Mouse (Mus musculus) hindbrain, embryonic 12.5 days (tissue): ENCODE data around the gene Gm16440. TPM values are rescaled to one million over a fixed set of nuclear protein-coding genes. Genes with fewer than 3 reads are reported as not detected.
"Not testable (repeated sequence)": the region's sequence is repeated elsewhere in the genome, so short reads cannot be mapped to it uniquely, and the experiment has no call there.

ENCODE experiments used
- ATAC-seq: fragments of 200-750 bp; cut with Nextera tagmentation; 2 replicates; pipeline ENCODE4 v1.8.0; 2017; ENCODE audit warnings: moderate TSS enrichment; ENCODE audit not compliant: low FRiP score
- H3K27ac ChIP-seq: fragments of 300-500 bp; sonication (generic); 2 replicates; pipeline ENCODE4 v1.5.1; 2016; ENCODE audit warnings: mild to moderate bottlenecking
- H3K27me3 ChIP-seq: fragments of 300-500 bp; sonication (generic); 2 replicates; pipeline ENCODE4 v1.6.1; 2016; ENCODE audit warnings: mild to moderate bottlenecking
- H3K36me3 ChIP-seq: fragments of 300-500 bp; sonication (generic); 2 replicates; pipeline ENCODE4 v1.6.1; 2016; ENCODE audit warnings: mild to moderate bottlenecking
- H3K4me1 ChIP-seq: fragments of 300-500 bp; sonication (generic); 2 replicates; pipeline ENCODE4 v1.6.1; 2016
- H3K4me2 ChIP-seq: fragments of 300-500 bp; sonication (generic); replicated peaks from 2 replicates; pipeline ENCODE4 v1.6.1; 2016; ENCODE audit warnings: mild to moderate bottlenecking
- H3K4me3 ChIP-seq: fragments of 300-500 bp; sonication (generic); 2 replicates; pipeline ENCODE4 v1.5.1; 2016; ENCODE audit warnings: mild to moderate bottlenecking
- H3K9ac ChIP-seq: fragments of 300-500 bp; sonication (generic); 2 replicates; pipeline ENCODE4 v1.6.1; 2016; ENCODE audit warnings: mild to moderate bottlenecking, moderate library complexity
- H3K9me3 ChIP-seq: fragments of 300-500 bp; sonication (generic); replicated peaks from 2 replicates; pipeline ENCODE4 v1.6.1; 2016; ENCODE audit warnings: mild to moderate bottlenecking
- WGBS: fragments of 180-500 bp; shearing (Covaris S2); methylation state at CpG from one replicate; pipeline ENCODE4 v1.1.7; 2016; 5-methylcytosine and 5-hydroxymethylcytosine counted together
- polyA plus RNA-seq: library from polyadenylated mRNA; unstranded; fragments of >200 nt; fragmentation: Nextera tagmentation; extraction: Ambion mirVana; gene quantifications from 2 replicates; pipeline ENCODE4 v1.2.1, GENCODE M21; 2016

The Gm16440 gene
- not detected in 2 replicates for polyA plus RNA-seq

GRCm38 (mm10) chr14:6390219-6390618 lies at the start of gene Gm16440:
Gm16440 (minus strand) TSS chr14:6390319.
- ATAC-seq: not testable (repeated sequence)
- WGBS: 85% methylated on average over 2 of the region's 4 CpGs

GRCm38 (mm10) chr14:6426766-6427165 lies 36.6 kb upstream of the Gm16440 start:
- H3K4me1 ChIP-seq, ATAC-seq, H3K27me3 ChIP-seq, H3K27ac ChIP-seq, H3K9ac ChIP-seq, H3K36me3 ChIP-seq, H3K9me3 ChIP-seq: not testable (repeated sequence)
- WGBS: 4% methylated on average over 39 of the region's 42 CpGs
- Histone ChIP-seq H3K4me3 (peak overlapping the region; percentile 30), H3K4me2 (peak overlapping the region; percentile 50)

More at GRCm38 (mm10) chr14:6390219-6390618, at the start of gene Gm16440:
- not testable (repeated sequence) for H3K27ac ChIP-seq, H3K9ac ChIP-seq, H3K9me3 ChIP-seq, H3K4me1 ChIP-seq, H3K4me3 ChIP-seq, H3K4me2 ChIP-seq, H3K36me3 ChIP-seq, H3K27me3 ChIP-seq

DNA sequence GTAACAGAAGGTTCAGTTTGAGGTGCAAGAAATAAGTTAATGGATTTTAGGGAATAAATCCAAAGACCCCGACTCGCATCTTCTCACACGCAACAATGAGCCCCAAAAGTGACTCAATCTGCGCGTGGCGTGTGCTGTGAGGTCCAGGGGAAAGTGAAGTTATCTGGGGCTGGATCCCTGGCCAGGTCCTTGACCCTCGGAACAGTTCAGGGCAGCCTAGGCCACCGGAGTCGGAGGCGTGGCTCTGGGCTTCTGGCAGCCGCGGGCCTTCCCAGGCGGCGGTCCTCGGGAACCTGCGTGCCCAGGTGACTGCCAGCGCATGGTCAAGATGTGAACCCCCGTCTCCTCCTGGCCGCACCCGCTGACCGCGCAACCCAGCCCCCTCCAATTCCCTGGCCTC lies 36.2 kb upstream of the Gm16440 start:
- not testable (repeated sequence) for H3K9me3 ChIP-seq, ATAC-seq, H3K27me3 ChIP-seq, H3K4me1 ChIP-seq, H3K27ac ChIP-seq, H3K36me3 ChIP-seq, H3K9ac ChIP-seq
- Histone ChIP-seq H3K4me2 (peak overlapping the region; percentile 50), H3K4me3 (peak overlapping the region; percentile 30)
- 23% methylated on average over 22 of the region's 22 CpGs for WGBS

- ATAC-seq, H3K27ac ChIP-seq, H3K4me2 ChIP-seq, H3K4me1 ChIP-seq, H3K4me3 ChIP-seq, H3K9ac ChIP-seq, H3K36me3 ChIP-seq, H3K9me3 ChIP-seq, H3K27me3 ChIP-seq: not testable (repeated sequence)
- no CpG with 5 or more reads among the region's 2 CpGs for WGBS
Observed at GRCm38 (mm10) chr14:6412382-6412781, 22.3 kb upstream of the Gm16440 start, which contains the start of gene Gm3591. Gm3591 (minus strand) TSS chr14:6412482.

DNA sequence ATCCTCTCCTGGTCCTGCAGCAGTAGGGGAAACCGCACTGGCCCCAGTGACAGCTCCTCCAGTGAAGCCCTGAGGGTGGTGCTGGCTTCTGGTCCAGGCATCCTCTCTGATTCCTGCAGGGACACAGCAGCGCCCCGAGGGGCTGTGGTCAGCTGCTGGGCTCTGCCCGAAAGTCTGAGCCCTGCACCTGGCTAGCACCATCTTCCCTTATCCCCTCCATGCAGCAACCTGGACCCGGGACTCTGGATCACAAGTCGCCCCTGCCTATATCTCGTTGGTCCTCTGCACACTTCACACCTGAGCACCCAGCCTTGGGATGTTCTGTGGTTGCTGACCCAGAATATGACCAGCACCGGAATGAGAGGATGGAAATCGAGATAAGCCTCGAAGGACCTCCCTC lies 46.5 kb downstream of the Gm16440 start, which contains the start of gene Gm3618:
Gm3618 (minus strand) TSS at position 101 of the 400 bp plus-strand sequence.
- H3K36me3 ChIP-seq, H3K9ac ChIP-seq, H3K27me3 ChIP-seq, H3K4me3 ChIP-seq, H3K27ac ChIP-seq, H3K4me2 ChIP-seq, ATAC-seq, H3K9me3 ChIP-seq, H3K4me1 ChIP-seq: not testable (repeated sequence)
- no CpG with 5 or more reads among the region's 10 CpGs for WGBS

Other genes with a start within 250 kb of the Gm16440 start
- not detected in 2 replicates for gene Gm21560, start 171.0 kb downstream of the Gm16440 start, polyA plus RNA-seq
- 3.4 and 3.8 TPM in 2 replicates for gene Gm3411, start 103.1 kb downstream of the Gm16440 start, polyA plus RNA-seq
- not detected in 2 replicates for gene Gm21103, start 85.5 kb downstream of the Gm16440 start, polyA plus RNA-seq
- not detected in 2 replicates for gene Gm3618, start 46.6 kb downstream of the Gm16440 start, polyA plus RNA-seq
- 1.3 and 2.6 TPM in 2 replicates for gene Gm3591, start 22.2 kb upstream of the Gm16440 start, polyA plus RNA-seq
- gene Gm3594, start 54.3 kb upstream of the Gm16440 start, polyA plus RNA-seq: not detected in 2 replicates
- not detected in 2 replicates for gene Gm8356, start 147.0 kb upstream of the Gm16440 start, polyA plus RNA-seq
- gene Gm3629, start 200.3 kb upstream of the Gm16440 start, polyA plus RNA-seq: 0.21 and 0.42 TPM in 2 replicates
- not detected in 2 replicates for gene Gm3460, start 232.1 kb upstream of the Gm16440 start, polyA plus RNA-seq